Mouse (Mus musculus) gonadal fat pad, adult 2 months (tissue): ENCODE data around the gene Fryl. TPM values are rescaled to one million over a fixed set of nuclear protein-coding genes. Genes with fewer than 3 reads are reported as not detected.

ENCODE experiments used
- DNase-seq: peaks from one replicate; pipeline ENCODE4 v3.0.0-alpha.2; 2012; ENCODE audit warnings: low read depth
- polyA plus RNA-seq: library from polyadenylated mRNA; depleted of rRNA; stranded (reverse); fragments of >200 nt; gene quantifications from 2 replicates; pipeline ENCODE4 v1.2.3, GENCODE M21; 2012

Fryl gene
- polyA plus RNA-seq, 1 experiment, result 48.7 TPM

- no peak for DNase-seq
These were observed 62.3 kb downstream of the Fryl start for GRCm38 (mm10) chr5:73194083-73194570.

- DNase-seq, result no peak
These were observed 62.8 kb downstream of the Fryl start for GRCm38 (mm10) chr5:73193627-73194026.

- no peak for DNase-seq
These were observed 63.4 kb downstream of the Fryl start for GRCm38 (mm10) chr5:73192870-73193576.

GRCm38 (mm10) chr5:73191765-73192164 is 64.7 kb downstream of the Fryl start:
- DNase-seq, result no peak

- no peak for DNase-seq
These were observed 66.3 kb downstream of the Fryl start for GRCm38 (mm10) chr5:73190164-73190563.

- DNase-seq, result no peak
These were observed 66.8 kb downstream of the Fryl start for GRCm38 (mm10) chr5:73189443-73190160.

GRCm38 (mm10) chr5:73188576-73188975 is 67.8 kb downstream of the Fryl start:
- DNase-seq, result no peak

- peak; percentile 33 for DNase-seq
These were observed 68.3 kb downstream of the Fryl start for GRCm38 (mm10) chr5:73188164-73188563.

- DNase-seq, result peak; percentile 23
These were observed 69.5 kb downstream of the Fryl start for GRCm38 (mm10) chr5:73186912-73187311.

GRCm38 (mm10) chr5:73185424-73185823 is 71.0 kb downstream of the Fryl start:
- no peak for DNase-seq

GRCm38 (mm10) chr5:73182701-73183447 is 73.5 kb downstream of the Fryl start:
- no peak for DNase-seq

GRCm38 (mm10) chr5:73182191-73182590 is 74.2 kb downstream of the Fryl start:
- DNase-seq, result no peak

GRCm38 (mm10) chr5:73176294-73176693 is 80.1 kb downstream of the Fryl start:
- DNase-seq, result no peak

- DNase-seq, result no peak
These were observed 80.9 kb downstream of the Fryl start for GRCm38 (mm10) chr5:73175377-73176147.

- no peak for DNase-seq
These were observed 84.4 kb downstream of the Fryl start for GRCm38 (mm10) chr5:73171876-73172480.

GRCm38 (mm10) chr5:73171203-73171602 is 85.2 kb downstream of the Fryl start:
- no peak for DNase-seq

GRCm38 (mm10) chr5:73168769-73169272 is 87.6 kb downstream of the Fryl start:
- no peak for DNase-seq

GRCm38 (mm10) chr5:73167976-73168768 is 88.2 kb downstream of the Fryl start:
- DNase-seq, result no peak

GRCm38 (mm10) chr5:73163970-73164369 is 92.4 kb downstream of the Fryl start:
- no peak for DNase-seq

- DNase-seq, result no peak
These were observed 93.9 kb downstream of the Fryl start for GRCm38 (mm10) chr5:73162492-73162891.
